Mouse (Mus musculus): ENCODE measurements at regions not wholly inside any gene's neighbourhood (a gene's known extent, or its start where the extent isn't known, plus 50 kb on each side); places are given as distances from the start of the nearest gene placed in this dataset.

GRCm38 (mm10) chr14:74249263-74249878 is 391.3 kb upstream of the Htr2a start:
- no peak for TF ChIP-seq POLR2A (IDR thresholded peaks at IDR 0.05; ENCODE audit: borderline replicate concordance, extremely low read depth, insufficient read depth, insufficient read length, poor library complexity, severe bottlenecking)
- no peak for TF ChIP-seq CTCF (IDR thresholded peaks at IDR 0.05; ENCODE audit: borderline replicate concordance, extremely low read depth, insufficient read depth, insufficient read length)
